Mouse (Mus musculus): ENCODE data around the gene S100a4. TPM values are rescaled to one million over a fixed set of nuclear protein-coding genes. Genes with fewer than 3 reads are reported as not detected.

Gene S100a4
- total RNA-seq, 2 experiments from 2014 or later, result 2,878 to 3,469 TPM

Other genes starting within 250 kb of the S100a4 start
- gene Slc27a3, start 213.8 kb upstream of the S100a4 start, total RNA-seq (2015), result 0.21 and 0.33 TPM in 2 replicates
- gene Slc27a3, start 213.8 kb upstream of the S100a4 start, total RNA-seq (2017), result 1.1 and 3.0 TPM in 2 replicates
- gene Ints3, start 170.1 kb upstream of the S100a4 start, total RNA-seq (2015), result 13.7 and 14.7 TPM in 2 replicates
- gene Ints3, start 170.1 kb upstream of the S100a4 start, total RNA-seq (2017), result 14.9 and 20.5 TPM in 2 replicates
- gene Npr1, start 137.9 kb upstream of the S100a4 start, total RNA-seq (2015), result not detected in 2 replicates
- 0.08 TPM in 1 of 2 replicates, not detected in the other for gene Npr1, start 137.9 kb upstream of the S100a4 start, total RNA-seq (2017)
- 51.8 and 57.3 TPM in 2 replicates for gene Ilf2, start 127.6 kb upstream of the S100a4 start, total RNA-seq (2015)
- 103 and 111 TPM in 2 replicates for gene Ilf2, start 127.6 kb upstream of the S100a4 start, total RNA-seq (2017)
- gene Snapin, start 112.7 kb upstream of the S100a4 start, total RNA-seq (2015), result 41.6 and 47.3 TPM in 2 replicates
- gene Snapin, start 112.7 kb upstream of the S100a4 start, total RNA-seq (2017), result 40.9 and 49.5 TPM in 2 replicates
- gene Chtop, start 94.3 kb upstream of the S100a4 start, total RNA-seq (2015), result 97.7 and 99.3 TPM in 2 replicates
- 85.7 and 88.3 TPM in 2 replicates for gene Chtop, start 94.3 kb upstream of the S100a4 start, total RNA-seq (2017)
- 70.5 and 89.5 TPM in 2 replicates for gene S100a1, start 89.4 kb upstream of the S100a4 start, total RNA-seq (2015)
- 50.9 and 80.4 TPM in 2 replicates for gene S100a1, start 89.4 kb upstream of the S100a4 start, total RNA-seq (2017)
- 121 and 128 TPM in 2 replicates for gene S100a13, start 89.3 kb upstream of the S100a4 start, total RNA-seq (2015)
- 141 and 179 TPM in 2 replicates for gene S100a13, start 89.3 kb upstream of the S100a4 start, total RNA-seq (2017)
- not detected in 2 replicates for gene S100a14, start 76.9 kb upstream of the S100a4 start, total RNA-seq (2015)
- 0.16 TPM in 1 of 2 replicates, not detected in the other for gene S100a14, start 76.9 kb upstream of the S100a4 start, total RNA-seq (2017)
- not detected in 2 replicates for gene S100a16, start 66.5 kb upstream of the S100a4 start, total RNA-seq (2015)
- gene S100a16, start 66.5 kb upstream of the S100a4 start, total RNA-seq (2017), result not detected in 2 replicates
- 0.66 TPM in 1 of 2 replicates, not detected in the other for gene S100a3, start 43.2 kb upstream of the S100a4 start, total RNA-seq (2015)
- not detected in 2 replicates for gene S100a3, start 43.2 kb upstream of the S100a4 start, total RNA-seq (2017)
- gene S100a2, start 13.5 kb upstream of the S100a4 start, total RNA-seq (2015), result not detected in 2 replicates
- gene S100a2, start 13.5 kb upstream of the S100a4 start, total RNA-seq (2017), result not detected in 2 replicates
- gene Gm42674, start 1.9 kb upstream of the S100a4 start, total RNA-seq (2015), result not detected in 2 replicates
- 2.9 and 5.7 TPM in 2 replicates for gene Gm42674, start 1.9 kb upstream of the S100a4 start, total RNA-seq (2017)
- not detected in 2 replicates for gene S100a5, start 4.8 kb downstream of the S100a4 start, total RNA-seq (2015)
- 3.4 TPM in 1 of 2 replicates, not detected in the other for gene S100a5, start 4.8 kb downstream of the S100a4 start, total RNA-seq (2017)
- gene S100a6, start 9.1 kb downstream of the S100a4 start, total RNA-seq (2015), result 2,141 and 2,313 TPM in 2 replicates
- 1,043 and 1,047 TPM in 2 replicates for gene S100a6, start 9.1 kb downstream of the S100a4 start, total RNA-seq (2017)
- gene S100a7a, start 50.2 kb downstream of the S100a4 start, total RNA-seq (2015), result 0.11 and 0.31 TPM in 2 replicates
- gene S100a7a, start 50.2 kb downstream of the S100a4 start, total RNA-seq (2017), result 0.29 TPM in 1 of 2 replicates, not detected in the other
- gene S100a8, start 65.2 kb downstream of the S100a4 start, total RNA-seq (2015), result 16,705 and 21,369 TPM in 2 replicates
- gene S100a8, start 65.2 kb downstream of the S100a4 start, total RNA-seq (2017), result 18,572 and 19,307 TPM in 2 replicates
- 25,767 and 33,746 TPM in 2 replicates for gene S100a9, start 92.0 kb downstream of the S100a4 start, total RNA-seq (2015)
- gene S100a9, start 92.0 kb downstream of the S100a4 start, total RNA-seq (2017), result 12,484 and 18,004 TPM in 2 replicates
- gene Pglyrp4, start 123.1 kb downstream of the S100a4 start, total RNA-seq (2015), result 0.07 TPM in 1 of 2 replicates, not detected in the other
- 0.28 and 0.44 TPM in 2 replicates for gene Pglyrp4, start 123.1 kb downstream of the S100a4 start, total RNA-seq (2017)
- gene Gm5849, start 174.1 kb downstream of the S100a4 start, total RNA-seq (2015), result not detected in 2 replicates
- not detected in 2 replicates for gene Gm5849, start 174.1 kb downstream of the S100a4 start, total RNA-seq (2017)

All from megakaryocyte, adult 5-6 weeks (primary cell).